Mouse (Mus musculus) liver, adult 2 months (tissue): ENCODE data around the gene Gm49387. TPM values are rescaled to one million over a fixed set of nuclear protein-coding genes. Genes with fewer than 3 reads are reported as not detected.

ENCODE experiments used
- DNase-seq: peaks from one replicate; pipeline ENCODE4 v3.0.0-alpha.2; 2011; ENCODE audit warnings: low read depth, low spot score; ENCODE audit errors: extremely low read depth
- H3K27ac ChIP-seq: fragments of 200-500 bp; replicated peaks from 2 replicates; pipeline ENCODE4 v1.5.1; 2012; ENCODE audit warnings: low read depth, mild to moderate bottlenecking, control low read depth, inconsistent platforms, low read length; ENCODE audit not compliant: insufficient read depth
- H3K27me3 ChIP-seq: fragments of 200-500 bp; 2 replicates; pipeline ENCODE4 v1.6.1; 2012; ENCODE audit warnings: mild to moderate bottlenecking, moderate library complexity, low read length, inconsistent platforms; ENCODE audit not compliant: control insufficient read depth, insufficient read depth
- H3K36me3 ChIP-seq: fragments of 200-500 bp; 2 replicates; pipeline ENCODE4 v1.6.1; 2012; ENCODE audit warnings: low read length, inconsistent platforms; ENCODE audit not compliant: control insufficient read depth, insufficient read depth
- H3K4me1 ChIP-seq: fragments of 200-500 bp; 2 replicates; pipeline ENCODE4 v1.6.1; 2011; ENCODE audit warnings: low read length; ENCODE audit not compliant: control insufficient read depth, insufficient read depth
- H3K4me3 ChIP-seq: fragments of 200-500 bp; 2 replicates; pipeline ENCODE4 v1.5.1; 2011; ENCODE audit warnings: low read depth, mild to moderate bottlenecking, control low read depth, low read length, moderate library complexity; ENCODE audit not compliant: insufficient read depth
- H3K79me2 ChIP-seq: fragments of 200-500 bp; 2 replicates; pipeline ENCODE4 v1.6.1; 2012; ENCODE audit warnings: inconsistent platforms, mild to moderate bottlenecking, low read length, moderate library complexity; ENCODE audit not compliant: control insufficient read depth, insufficient read depth
- H3K9ac ChIP-seq: fragments of 200-500 bp; 2 replicates; pipeline ENCODE4 v1.6.1; 2012; ENCODE audit warnings: low read depth, mild to moderate bottlenecking, control low read depth, inconsistent platforms, low read length
- CTCF ChIP-seq: fragments of 200-500 bp; IDR thresholded peaks from 2 replicates; pipeline ENCODE4 v1.5.1; 2011; ENCODE audit warnings: low read depth, low read length, control low read depth
- POLR2A ChIP-seq: fragments of 200-500 bp; IDR thresholded peaks from 2 replicates; pipeline ENCODE4 v1.6.1; 2011; ENCODE audit warnings: low read length, control low read depth; ENCODE audit not compliant: insufficient read depth; ENCODE audit errors: extremely low read depth
- WGBS: fragments of 180-500 bp; shearing (Covaris S2); methylation state at CpG from one replicate; pipeline ENCODE4 v1.1.7; 2018; 5-methylcytosine and 5-hydroxymethylcytosine counted together
- polyA plus RNA-seq: library from polyadenylated mRNA; depleted of rRNA; stranded (reverse); fragments of >200 nt; gene quantifications from 2 replicates; pipeline ENCODE4 v1.2.3, GENCODE M21; 2012
- total RNA-seq: library from RNA; depleted of rRNA; stranded (reverse); fragments of >200 nt; gene quantifications from 2 replicates; pipeline ENCODE4 v1.2.3, GENCODE M21; 2014

Gene Gm49387
- total and polyA plus RNA-seq, 2 experiments = 2.6 TPM; not detected in 1

GRCm38 (mm10) chr14:31525040-31525810 is 115.5 kb downstream of the Gm49387 start:
- Histone ChIP-seq H3K9ac (no peak overlapping the region), H3K4me1 (no peaks in the 10 kb centered on the region), H3K79me2 (no peaks in the 10 kb centered on the region), H3K27ac (no peak overlapping the region), H3K36me3 (no peaks in the 10 kb centered on the region), H3K4me3 (no peak overlapping the region), H3K27me3 (no peaks in the 10 kb centered on the region)
- 92% methylated on average over 7 of the region's 7 CpGs for WGBS
- TF ChIP-seq POLR2A = no peak
- no peak for TF ChIP-seq CTCF
- no peak for DNase-seq

DNA sequence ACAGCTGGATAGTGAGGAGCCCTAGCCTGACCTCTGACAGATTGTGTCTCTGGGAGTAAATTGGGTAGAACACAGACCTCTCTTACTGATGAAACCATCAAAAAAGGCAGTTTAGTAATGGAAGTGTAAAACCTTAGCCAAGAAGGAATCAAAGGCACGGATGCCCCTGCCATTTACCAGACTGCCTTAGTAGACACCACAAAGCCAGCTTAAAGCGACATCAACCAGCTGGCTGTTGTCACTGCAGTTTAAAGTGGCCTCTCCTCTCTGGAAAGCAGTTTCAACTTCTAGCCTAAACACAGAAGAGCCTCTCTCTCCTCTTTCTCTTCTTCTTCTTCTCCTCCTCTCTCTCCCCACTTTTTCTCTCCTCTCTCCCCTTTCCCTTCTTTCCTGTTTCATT is 119.4 kb downstream of the Gm49387 start:
- Histone ChIP-seq H3K36me3 (no peaks in the 10 kb centered on the region), H3K4me1 (no peaks in the 10 kb centered on the region), H3K9ac (no peak overlapping the region), H3K27ac (no peak overlapping the region), H3K79me2 (no peaks in the 10 kb centered on the region), H3K4me3 (no peak overlapping the region), H3K27me3 (no peaks in the 10 kb centered on the region)
- 81% methylated on average over 2 of the region's 2 CpGs for WGBS
- TF ChIP-seq CTCF = no peak
- no peak for TF ChIP-seq POLR2A
- DNase-seq = no peak

DNA sequence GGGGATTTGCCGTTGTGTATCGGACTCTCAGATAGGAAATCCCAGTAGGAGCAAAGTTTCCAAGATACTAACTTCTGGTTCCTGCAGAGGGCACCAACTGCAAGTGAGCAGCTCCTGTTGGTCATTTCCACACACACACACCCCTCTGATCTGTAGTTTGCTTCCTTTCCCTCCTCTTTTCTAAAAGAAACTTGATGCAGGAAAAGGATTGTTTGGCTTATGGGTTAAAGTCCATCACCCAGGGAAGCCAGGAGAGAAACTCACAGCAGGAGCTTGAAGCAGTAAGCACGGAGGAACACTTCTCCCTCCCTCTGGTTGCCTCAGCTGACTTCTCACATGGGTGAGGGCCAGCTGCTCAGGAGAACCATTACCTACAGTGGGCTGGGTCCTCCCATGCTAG is 121.5 kb downstream of the Gm49387 start:
- no peaks in the 10 kb centered on the region for H3K79me2 ChIP-seq
- no peaks in the 10 kb centered on the region for H3K36me3 ChIP-seq
- no peak overlapping the region for H3K27ac ChIP-seq
- H3K27me3 ChIP-seq = no peaks in the 10 kb centered on the region
- TF ChIP-seq POLR2A (no peak), CTCF (peak; percentile 71)
- no peak overlapping the region for H3K9ac ChIP-seq
- no peak overlapping the region for H3K4me3 ChIP-seq
- 15% methylated on average over 3 of the region's 3 CpGs for WGBS
- peak; percentile 55 for DNase-seq
- H3K4me1 ChIP-seq = no peaks in the 10 kb centered on the region

DNA sequence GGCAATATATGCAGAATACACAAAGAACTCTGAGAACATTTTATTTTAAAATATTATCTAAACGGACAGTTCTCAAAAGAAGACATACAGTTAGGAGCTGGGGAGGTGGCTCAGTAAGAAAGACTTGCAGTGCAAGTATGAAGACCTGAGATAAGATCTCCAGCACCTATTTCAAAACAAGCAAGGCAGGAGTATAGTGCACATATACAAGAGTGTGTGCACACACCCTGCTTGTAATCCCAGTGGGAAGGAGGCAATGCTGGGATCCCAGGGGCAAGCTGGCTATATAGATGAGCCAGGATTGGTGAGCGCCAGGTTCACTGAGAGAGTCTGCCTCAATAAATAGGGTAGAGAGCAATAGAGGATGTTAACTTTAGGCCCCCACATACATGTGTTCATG is 124.8 kb downstream of the Gm49387 start:
- Histone ChIP-seq H3K4me1 (no peaks in the 10 kb centered on the region), H3K36me3 (no peaks in the 10 kb centered on the region), H3K27ac (no peak overlapping the region), H3K27me3 (no peaks in the 10 kb centered on the region), H3K9ac (no peak overlapping the region), H3K4me3 (no peak overlapping the region), H3K79me2 (no peaks in the 10 kb centered on the region)
- no peak for DNase-seq
- TF ChIP-seq POLR2A = no peak
- no peak for TF ChIP-seq CTCF
- 85% methylated on average over 2 of the region's 2 CpGs for WGBS

- no peak for TF ChIP-seq POLR2A
- no peak for TF ChIP-seq CTCF
- Histone ChIP-seq H3K4me3 (no peak overlapping the region), H3K79me2 (no peaks in the 10 kb centered on the region), H3K9ac (no peak overlapping the region), H3K27ac (no peak overlapping the region), H3K36me3 (peaks cover 27% of the 10 kb centered on the region), H3K27me3 (no peaks in the 10 kb centered on the region), H3K4me1 (no peaks in the 10 kb centered on the region)
- DNase-seq = no peak
- WGBS = 77% methylated on average over 3 of the region's 3 CpGs
Measured at GRCm38 (mm10) chr14:31510322-31510721, 130.4 kb downstream of the Gm49387 start.

GRCm38 (mm10) chr14:31509911-31510310 is 130.8 kb downstream of the Gm49387 start:
- no peaks in the 10 kb centered on the region for H3K79me2 ChIP-seq
- H3K27ac ChIP-seq = no peak overlapping the region
- peak; percentile 39 for DNase-seq
- WGBS = 99% methylated on average over 2 of the region's 2 CpGs
- H3K4me1 ChIP-seq = no peaks in the 10 kb centered on the region
- H3K27me3 ChIP-seq = no peaks in the 10 kb centered on the region
- TF ChIP-seq CTCF = no peak
- TF ChIP-seq POLR2A = no peak
- H3K36me3 ChIP-seq = peaks cover 27% of the 10 kb centered on the region
- H3K9ac ChIP-seq = no peak overlapping the region
- H3K4me3 ChIP-seq = no peak overlapping the region
